Comparison of ENCODE assay signal across 8 mouse cellular contexts in the genomic region with DNA sequence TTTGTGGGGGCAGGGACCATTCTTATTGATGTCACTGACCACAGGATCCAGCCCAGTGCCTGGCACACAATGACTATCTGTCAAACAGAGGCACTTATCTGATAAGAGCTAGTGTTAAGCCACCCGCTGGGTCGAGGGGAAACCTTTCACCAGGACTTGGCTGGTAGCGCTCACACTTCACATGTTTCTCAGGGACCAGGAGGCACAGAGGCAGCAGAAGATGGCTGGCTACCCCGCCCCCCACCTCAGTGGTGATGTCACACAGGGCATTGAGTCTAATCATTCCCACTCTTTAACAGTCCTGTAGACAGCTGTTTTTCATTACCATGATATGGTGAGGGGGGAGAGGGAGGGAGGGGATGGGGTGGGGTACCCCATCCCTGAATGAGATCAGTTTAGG. TPM values are rescaled to one million over a fixed set of nuclear protein-coding genes. Genes with fewer than 3 reads are reported as not detected.
DNase-seq lines count a peak whose midpoint lies in the region; ATAC-seq lines count a peak whose summit lies in the region.

Gene Ppm1a (plus strand): TSS at position 370 of the 400 bp plus-strand sequence.

- no peak within 1 kb of the TSS for H3K4me2 ChIP-seq in lung, embryonic 16.5 days (ENCODE audit: low read depth, low read length)
- no peak within 1 kb of the TSS for H3K4me2 ChIP-seq in midbrain, embryonic 11.5 days

- H3K9ac ChIP-seq in lung, embryonic 16.5 days (ENCODE audit: low read length) = no peak within 1 kb of the TSS
- peak within 1 kb of the TSS; percentile 20 for H3K9ac ChIP-seq in midbrain, embryonic 11.5 days (ENCODE audit: low read length)

- ATAC-seq in lung, embryonic 16.5 days (ENCODE audit: low read depth) = no peak
- no peak for ATAC-seq in granulocyte monocyte progenitor cell, adult 5-6 weeks (replicated peaks; ENCODE audit: poor library complexity, severe bottlenecking)
- no peak for ATAC-seq in midbrain, embryonic 11.5 days (ENCODE audit: low FRiP score)

- no peaks in the 10 kb centered on the region for H3K36me3 ChIP-seq in lung, embryonic 16.5 days (ENCODE audit: control insufficient read depth, insufficient read depth, low read length)
- no peaks in the 10 kb centered on the region for H3K36me3 ChIP-seq in midbrain, embryonic 11.5 days (ENCODE audit: control insufficient read depth, insufficient read depth, low read length)

- peaks cover 4% of the 10 kb centered on the region for H3K4me1 ChIP-seq in lung, embryonic 16.5 days (replicated peaks; ENCODE audit: control insufficient read depth, insufficient read depth, low read length)
- H3K4me1 ChIP-seq in midbrain, embryonic 11.5 days (ENCODE audit: control insufficient read depth, insufficient read depth, low read length) = peaks cover 13% of the 10 kb centered on the region

- H3K27me3 ChIP-seq in lung, embryonic 16.5 days (ENCODE audit: control insufficient read depth, insufficient read depth, low read depth, low read length) = no peaks in the 10 kb centered on the region
- H3K27me3 ChIP-seq in midbrain, embryonic 11.5 days (ENCODE audit: control insufficient read depth, insufficient read depth, low read length) = no peaks in the 10 kb centered on the region

- DNase-seq in lung, adult 18-20 months = no peak
- DNase-seq in embryo, embryonic 10 days (ENCODE audit: low spot score) = peak; percentile 64
- DNase-seq in large intestine, adult 2 months (ENCODE audit: low read depth, low spot score) = no peak
- DNase-seq in midbrain, embryonic 11.5 days (ENCODE audit: low spot score, missing footprints) = peak; percentile 86
- DNase-seq in ovary, postnatal 10 days (ENCODE audit: low spot score) = no peak
- DNase-seq in kidney, postnatal 4 days = no peak

- H3K9me3 ChIP-seq in lung, embryonic 16.5 days (ENCODE audit: control insufficient read depth, low read length) = no peaks in the 10 kb centered on the region
- H3K9me3 ChIP-seq in midbrain, embryonic 11.5 days (ENCODE audit: control insufficient read depth, low read length) = no peaks in the 10 kb centered on the region

- 9% methylated on average over 4 of the region's 4 CpGs for WGBS in lung, embryonic 16.5 days
- 40% methylated on average over 4 of the region's 4 CpGs for WGBS in large intestine, adult 2 months
- 20% methylated on average over 4 of the region's 4 CpGs for WGBS in midbrain, embryonic 11.5 days

- H3K4me3 ChIP-seq in lung, embryonic 16.5 days (ENCODE audit: low read length) = no peak within 1 kb of the TSS
- no peak within 1 kb of the TSS for H3K4me3 ChIP-seq in midbrain, embryonic 11.5 days (ENCODE audit: low read depth, low read length)

- H3K27ac ChIP-seq in lung, embryonic 16.5 days (ENCODE audit: low read length) = no peak within 1 kb of the TSS
- no peak within 1 kb of the TSS; the same call in 1 of the 2 replicates for H3K27ac ChIP-seq in midbrain, embryonic 11.5 days (ENCODE audit: low read depth, low read length)

RNA-seq across cellular contexts. Expression of gene Ppm1a, which starts in this region (rescaled TPM):
- polyA plus RNA-seq in lung, embryonic 16.5 days (2015; fragmentation: Nextera tagmentation; extraction: Ambion mirVana) = 17.3 and 17.7 TPM in 2 replicates
- total RNA-seq in granulocyte monocyte progenitor cell, adult 5-6 weeks (2014; fragmentation: Nextera tagmentation) = 52.5 and 63.6 TPM in 2 replicates
- 104 and 111 TPM in 2 replicates for total RNA-seq in granulocyte monocyte progenitor cell, adult 5-6 weeks (2017)
- 50.4 and 68.0 TPM in 2 replicates for polyA plus RNA-seq in large intestine, adult 2 months (2012; rRNA removed)
- polyA plus RNA-seq in midbrain, embryonic 11.5 days (2014; fragmentation: Nextera tagmentation; extraction: Ambion mirVana) = 70.6 and 77.5 TPM in 2 replicates

Comparison
In these comparisons a context has a peak if more than half of its experiments do, and no peak if none do; other contexts are left out.
1. DNase-seq: peak in embryo, embryonic 10 days (single experiment) and midbrain, embryonic 11.5 days (single experiment); none in lung, adult 18-20 months (0 of 2), large intestine, adult 2 months (single experiment), ovary, postnatal 10 days (single experiment) and kidney, postnatal 4 days (0 of 2).